Mouse (Mus musculus): Measurements from ENCODE around the gene Mroh2a.

Mroh2a gene

GRCm38 (mm10) chr1:88258881-88259642 is 32.3 kb downstream of the Mroh2a start:
- no peak for DNase-seq (ENCODE audit: low read depth, low spot score)

GRCm38 (mm10) chr1:88259643-88260024 is 32.8 kb downstream of the Mroh2a start:
- no peak for DNase-seq (ENCODE audit: low read depth, low spot score)

- no peak for DNase-seq (ENCODE audit: low read depth, low spot score)
These were observed 33.3 kb downstream of the Mroh2a start for GRCm38 (mm10) chr1:88260114-88260513.

GRCm38 (mm10) chr1:88260604-88261377 is 34.0 kb downstream of the Mroh2a start:
- no peak for DNase-seq (ENCODE audit: low read depth, low spot score)

- DNase-seq (ENCODE audit: low read depth, low spot score) = no peak
These were observed 34.9 kb downstream of the Mroh2a start for GRCm38 (mm10) chr1:88261706-88262105.

GRCm38 (mm10) chr1:88262255-88262654 is 35.5 kb downstream of the Mroh2a start:
- no peak for DNase-seq (ENCODE audit: low read depth, low spot score)

- DNase-seq (ENCODE audit: low read depth, low spot score) = no peak
These were observed 36.2 kb downstream of the Mroh2a start for GRCm38 (mm10) chr1:88262961-88263360.

GRCm38 (mm10) chr1:88263778-88264177 is 37.0 kb downstream of the Mroh2a start:
- no peak for DNase-seq (ENCODE audit: low read depth, low spot score)

GRCm38 (mm10) chr1:88264237-88264868 is 37.6 kb downstream of the Mroh2a start:
- no peak for DNase-seq (ENCODE audit: low read depth, low spot score)

GRCm38 (mm10) chr1:88264869-88265240 is 38.1 kb downstream of the Mroh2a start:
- DNase-seq (ENCODE audit: low read depth, low spot score) = no peak

- no peak for DNase-seq (ENCODE audit: low read depth, low spot score)
These were observed 39.3 kb downstream of the Mroh2a start for GRCm38 (mm10) chr1:88266123-88266522.

- DNase-seq (ENCODE audit: low read depth, low spot score) = no peak
These were observed 40.7 kb downstream of the Mroh2a start for GRCm38 (mm10) chr1:88267489-88267888.

GRCm38 (mm10) chr1:88268070-88268469 is 41.3 kb downstream of the Mroh2a start:
- no peak for DNase-seq (ENCODE audit: low read depth, low spot score)

- DNase-seq (ENCODE audit: low read depth, low spot score) = no peak
These were observed 42.9 kb downstream of the Mroh2a start for GRCm38 (mm10) chr1:88269539-88270309.

- DNase-seq (ENCODE audit: low read depth, low spot score) = no peak
These were observed 46.1 kb downstream of the Mroh2a start for GRCm38 (mm10) chr1:88272851-88273250.

GRCm38 (mm10) chr1:88273326-88273725 is 46.5 kb downstream of the Mroh2a start:
- DNase-seq (ENCODE audit: low read depth, low spot score) = no peak

GRCm38 (mm10) chr1:88273832-88274231 is 47.0 kb downstream of the Mroh2a start:
- DNase-seq (ENCODE audit: low read depth, low spot score) = no peak

- DNase-seq (ENCODE audit: low read depth, low spot score) = no peak
These were observed 47.7 kb downstream of the Mroh2a start for GRCm38 (mm10) chr1:88274371-88275077.

GRCm38 (mm10) chr1:88275078-88275680 is 48.4 kb downstream of the Mroh2a start:
- no peak for DNase-seq (ENCODE audit: low read depth, low spot score)

GRCm38 (mm10) chr1:88275698-88276523 is 49.1 kb downstream of the Mroh2a start:
- no peak for DNase-seq (ENCODE audit: low read depth, low spot score)

Data from embryo, embryonic 11.5 days (tissue).